Mouse (Mus musculus): ENCODE measurements around the gene Limch1.

Gene Limch1

GRCm38 (mm10) chr5:66968925-66969711, 223.5 kb downstream of the Limch1 start:
- no peak for DNase-seq (ENCODE audit: low read depth, low spot score)

GRCm38 (mm10) chr5:66975621-66976020, 230.0 kb downstream of the Limch1 start:
- no peak for DNase-seq (ENCODE audit: low read depth, low spot score)

GRCm38 (mm10) chr5:66979332-66980218, 233.9 kb downstream of the Limch1 start:
- DNase-seq (ENCODE audit: low read depth, low spot score), result peak; percentile 59

- DNase-seq (ENCODE audit: low read depth, low spot score), result peak; percentile 15
Measured at GRCm38 (mm10) chr5:66980862-66981261, 235.2 kb downstream of the Limch1 start.

GRCm38 (mm10) chr5:66983104-66983503, 237.5 kb downstream of the Limch1 start:
- DNase-seq (ENCODE audit: low read depth, low spot score), result no peak

GRCm38 (mm10) chr5:66988926-66989325, 243.3 kb downstream of the Limch1 start:
- peak; percentile 22 for DNase-seq (ENCODE audit: low read depth, low spot score)

- DNase-seq (ENCODE audit: low read depth, low spot score), result no peak
Measured at GRCm38 (mm10) chr5:66989531-66989930, 243.9 kb downstream of the Limch1 start.

GRCm38 (mm10) chr5:66992401-66992800, 246.8 kb downstream of the Limch1 start:
- no peak for DNase-seq (ENCODE audit: low read depth, low spot score)

GRCm38 (mm10) chr5:66993076-66993475, 247.4 kb downstream of the Limch1 start:
- DNase-seq (ENCODE audit: low read depth, low spot score), result no peak

GRCm38 (mm10) chr5:66996124-66996523, 250.5 kb downstream of the Limch1 start:
- no peak for DNase-seq (ENCODE audit: low read depth, low spot score)

GRCm38 (mm10) chr5:66996886-66997599, 251.4 kb downstream of the Limch1 start:
- DNase-seq (ENCODE audit: low read depth, low spot score), result no peak

GRCm38 (mm10) chr5:66997600-66997930, 251.9 kb downstream of the Limch1 start:
- no peak for DNase-seq (ENCODE audit: low read depth, low spot score)

- peak; percentile 58 for DNase-seq (ENCODE audit: low read depth, low spot score)
Measured at GRCm38 (mm10) chr5:66998341-66998740, 252.7 kb downstream of the Limch1 start.

GRCm38 (mm10) chr5:67002346-67002745, 256.7 kb downstream of the Limch1 start:
- no peak for DNase-seq (ENCODE audit: low read depth, low spot score)

GRCm38 (mm10) chr5:67004619-67005018, 259.0 kb downstream of the Limch1 start:
- no peak for DNase-seq (ENCODE audit: low read depth, low spot score)

- DNase-seq (ENCODE audit: low read depth, low spot score), result peak; percentile 31
Measured at GRCm38 (mm10) chr5:67011043-67011870, 265.6 kb downstream of the Limch1 start.

GRCm38 (mm10) chr5:67011985-67012384, 266.4 kb downstream of the Limch1 start:
- no peak for DNase-seq (ENCODE audit: low read depth, low spot score)

GRCm38 (mm10) chr5:67013926-67014325, 268.3 kb downstream of the Limch1 start:
- no peak for DNase-seq (ENCODE audit: low read depth, low spot score)

- peak; percentile 87 for DNase-seq (ENCODE audit: low read depth, low spot score)
Measured at GRCm38 (mm10) chr5:67016450-67016849, 270.8 kb downstream of the Limch1 start.

GRCm38 (mm10) chr5:67024459-67025050, 278.9 kb downstream of the Limch1 start:
- DNase-seq (ENCODE audit: low read depth, low spot score), result no peak

GRCm38 (mm10) chr5:67025095-67025494, 279.5 kb downstream of the Limch1 start:
- DNase-seq (ENCODE audit: low read depth, low spot score), result no peak
